Mouse (Mus musculus) liver (tissue): Measurements from ENCODE around the gene Pnpla6.

ENCODE experiments used
- DNase-seq: peaks from one replicate; pipeline ENCODE4 v3.0.0-alpha.2; 2020; ENCODE audit warnings: mixed read lengths

Pnpla6 gene

GRCm38 (mm10) chr8:3515260-3515671 lies at the start of gene Pnpla6:
TSS of gene Pnpla6 (plus strand) at chr8:3515384.
- peak; percentile 92 for DNase-seq

GRCm38 (mm10) chr8:3467006-3467885 lies 47.9 kb upstream of the Pnpla6 start, which contains the start of gene Pex11g:
TSS of gene Pex11g (minus strand) at chr8:3467680.
- DNase-seq = peak; percentile 96

GRCm38 (mm10) chr8:3467886-3468545 lies 47.2 kb upstream of the Pnpla6 start:
- DNase-seq = no peak

DNA sequence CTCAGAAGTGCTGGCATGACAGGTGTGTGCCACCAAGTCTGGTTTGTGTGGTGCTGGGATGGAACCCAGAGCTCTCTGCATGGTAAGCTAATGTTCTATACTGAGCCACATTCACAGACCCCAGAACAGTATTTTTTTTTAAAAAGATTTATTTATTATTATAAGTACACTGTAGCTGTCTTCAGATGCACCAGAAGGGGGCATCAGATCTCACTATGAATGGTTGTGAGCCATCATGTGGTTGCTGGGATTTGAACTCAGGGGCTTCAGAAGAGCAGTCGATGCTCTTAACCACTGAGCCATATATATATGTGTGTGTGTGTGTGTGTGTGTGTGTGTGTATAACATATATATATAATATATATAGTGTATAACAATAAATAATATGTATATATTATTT lies 46.3 kb upstream of the Pnpla6 start:
- no peak for DNase-seq

GRCm38 (mm10) chr8:3470562-3470961 lies 44.6 kb upstream of the Pnpla6 start, which contains the start of gene Tex45:
TSS of gene Tex45 (plus strand) at chr8:3470862.
- DNase-seq = no peak

DNA sequence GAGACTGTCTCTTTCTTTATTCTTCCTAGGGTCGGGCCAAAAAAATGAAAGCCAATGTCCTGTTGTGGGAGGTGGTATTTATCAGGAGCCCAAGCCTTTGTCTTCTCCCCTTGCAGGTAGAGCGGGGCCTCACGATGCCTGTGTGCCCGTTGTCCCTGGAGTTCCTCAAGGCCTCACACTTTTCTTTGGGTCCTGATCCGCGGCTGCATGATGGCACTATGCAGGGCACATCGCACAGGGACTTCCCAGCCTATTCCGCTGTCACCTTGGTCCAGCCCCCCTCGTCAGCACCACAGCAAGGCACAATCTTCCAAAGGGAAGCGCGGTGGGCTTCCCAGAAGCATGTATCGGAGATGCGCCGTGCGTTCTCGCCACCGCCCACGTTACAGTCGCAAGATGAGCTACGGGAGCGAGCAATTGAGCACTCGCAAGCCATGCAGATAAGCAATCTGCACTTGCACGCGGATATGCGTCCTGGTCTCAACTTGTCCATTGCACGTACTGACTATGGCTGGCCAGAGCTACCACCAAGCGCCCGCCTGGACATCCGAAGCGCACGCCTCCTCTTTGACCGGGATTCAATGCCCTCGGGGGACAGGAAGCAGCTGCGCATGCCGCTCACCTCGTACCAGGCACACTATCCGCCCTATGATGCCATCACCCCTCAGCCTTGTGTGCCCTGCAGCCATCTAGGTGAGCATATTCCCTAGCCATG lies 39.3 kb upstream of the Pnpla6 start:
- no peak for DNase-seq

DNA sequence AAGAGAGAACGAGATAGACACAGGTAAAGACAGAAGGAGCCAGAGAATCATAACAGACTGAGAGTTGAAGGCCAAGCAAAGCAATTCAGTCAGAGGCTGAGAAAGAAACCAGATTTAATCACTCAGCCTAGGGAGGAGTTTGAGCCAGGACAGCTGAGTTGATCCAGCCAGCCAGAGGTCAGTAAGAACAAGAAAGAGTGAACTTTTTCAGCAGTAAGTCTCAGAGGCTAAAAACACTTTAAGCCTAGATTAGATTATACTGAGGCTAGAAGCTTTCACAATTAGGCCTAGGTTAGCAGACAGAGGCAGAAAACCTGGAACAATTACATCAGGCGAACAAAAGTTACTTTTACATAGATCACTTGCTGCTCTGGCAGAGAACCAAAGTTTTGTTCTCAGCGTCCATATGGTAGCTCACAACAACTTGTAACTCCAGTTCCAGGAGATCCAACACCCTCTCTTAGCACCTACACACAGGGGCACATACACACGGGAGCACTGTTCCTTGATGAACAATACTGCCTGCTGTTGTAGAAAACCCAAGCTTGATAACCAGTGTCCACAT lies 34.9 kb upstream of the Pnpla6 start:
- DNase-seq = no peak

DNA sequence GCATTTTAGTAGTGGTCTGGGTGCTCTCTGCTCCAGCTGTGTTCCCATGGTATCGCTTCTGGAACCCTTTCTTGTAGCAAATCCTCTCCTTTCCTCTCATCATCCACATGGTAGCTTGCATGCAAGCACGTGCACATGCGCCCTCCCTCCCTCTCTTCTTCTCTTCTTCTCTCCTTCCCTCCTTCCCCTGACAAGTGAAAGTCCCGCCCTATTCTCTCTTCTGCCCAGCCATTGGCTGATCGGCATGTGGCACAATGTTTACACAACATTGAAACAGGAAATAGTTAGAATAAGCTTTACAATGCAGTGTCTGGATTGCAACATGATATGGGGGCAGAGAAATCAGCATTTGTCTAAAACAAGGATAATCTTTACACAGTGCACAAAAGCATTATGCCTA lies 33.6 kb upstream of the Pnpla6 start:
- DNase-seq = no peak

DNA sequence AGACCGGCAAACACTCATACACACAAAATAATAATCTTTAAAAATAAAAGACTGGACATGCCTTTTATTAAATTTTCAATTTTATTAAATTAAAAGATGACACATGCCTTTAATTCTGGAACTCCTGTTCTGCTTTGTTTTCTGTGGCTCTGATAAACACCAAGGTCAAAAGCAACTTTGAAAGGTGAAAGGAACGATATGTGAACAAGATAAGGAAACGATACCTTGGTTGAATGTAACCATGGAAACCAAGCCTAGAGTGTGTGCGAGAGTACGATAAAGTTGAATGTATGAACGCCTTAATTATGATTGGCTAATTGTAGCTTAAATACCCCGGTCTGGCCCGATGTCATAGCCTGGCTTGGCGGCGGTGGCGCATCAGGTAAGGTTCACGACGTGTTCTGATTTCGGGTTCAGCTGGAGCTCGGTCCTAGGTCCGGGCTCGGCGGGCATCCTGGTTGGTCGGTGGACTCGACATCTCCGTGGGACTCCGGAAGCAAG lies 32.9 kb upstream of the Pnpla6 start:
- DNase-seq = no peak

- no peak for DNase-seq
These were observed 31.6 kb upstream of the Pnpla6 start for GRCm38 (mm10) chr8:3483546-3483945.

DNA sequence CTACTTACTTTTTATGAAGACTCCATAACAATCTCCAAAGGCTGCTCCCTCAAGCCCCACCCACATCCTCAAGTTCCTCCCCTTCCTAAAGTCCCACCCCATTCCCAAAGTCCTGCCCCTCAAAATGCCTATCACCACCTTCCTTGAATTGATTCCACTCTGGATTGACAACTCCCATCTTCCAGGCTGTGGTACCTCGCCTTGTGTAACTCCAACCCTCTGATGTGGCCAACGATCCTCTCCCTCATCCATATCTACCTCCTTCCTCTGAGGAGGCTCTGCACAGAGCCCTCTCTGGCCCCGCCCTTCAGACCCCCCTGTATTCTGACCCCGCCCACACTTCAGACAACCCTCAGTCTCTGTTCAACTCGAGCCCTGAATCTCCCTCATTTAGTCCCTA lies 30.0 kb upstream of the Pnpla6 start:
- no peak for DNase-seq

- peak; percentile 75 for DNase-seq
These were observed 22.0 kb upstream of the Pnpla6 start, which contains the start of gene Zfp358 for GRCm38 (mm10) chr8:3492901-3493844. TSS of gene Zfp358 (plus strand) at chr8:3493138.

- DNase-seq = no peak
These were observed 21.4 kb upstream of the Pnpla6 start for GRCm38 (mm10) chr8:3493845-3494208.

GRCm38 (mm10) chr8:3495578-3496427 lies 19.4 kb upstream of the Pnpla6 start:
- DNase-seq = no peak

- DNase-seq = no peak
These were observed 18.8 kb upstream of the Pnpla6 start for GRCm38 (mm10) chr8:3496428-3496748.

DNA sequence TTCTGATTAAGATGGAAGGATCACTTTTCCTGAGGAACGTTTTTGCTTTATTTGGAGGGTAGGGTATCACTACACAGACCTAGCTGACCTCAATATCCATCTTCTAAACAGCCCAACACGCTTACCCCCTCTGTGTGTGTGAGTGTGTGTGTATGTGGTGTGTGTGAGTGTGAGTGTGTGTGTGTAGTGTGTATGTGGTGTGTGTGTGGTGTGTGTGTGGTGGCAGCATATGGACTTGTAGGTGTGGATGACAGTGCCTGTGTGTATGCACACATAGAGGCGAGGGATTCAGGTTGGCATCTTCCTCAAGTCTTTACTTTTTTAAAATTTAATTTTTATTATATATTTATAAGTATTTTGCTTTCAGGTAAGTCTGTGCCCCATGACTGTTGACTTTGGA lies 16.6 kb upstream of the Pnpla6 start:
- no peak for DNase-seq

- no peak for DNase-seq
These were observed 15.4 kb upstream of the Pnpla6 start for GRCm38 (mm10) chr8:3499751-3500150.

DNA sequence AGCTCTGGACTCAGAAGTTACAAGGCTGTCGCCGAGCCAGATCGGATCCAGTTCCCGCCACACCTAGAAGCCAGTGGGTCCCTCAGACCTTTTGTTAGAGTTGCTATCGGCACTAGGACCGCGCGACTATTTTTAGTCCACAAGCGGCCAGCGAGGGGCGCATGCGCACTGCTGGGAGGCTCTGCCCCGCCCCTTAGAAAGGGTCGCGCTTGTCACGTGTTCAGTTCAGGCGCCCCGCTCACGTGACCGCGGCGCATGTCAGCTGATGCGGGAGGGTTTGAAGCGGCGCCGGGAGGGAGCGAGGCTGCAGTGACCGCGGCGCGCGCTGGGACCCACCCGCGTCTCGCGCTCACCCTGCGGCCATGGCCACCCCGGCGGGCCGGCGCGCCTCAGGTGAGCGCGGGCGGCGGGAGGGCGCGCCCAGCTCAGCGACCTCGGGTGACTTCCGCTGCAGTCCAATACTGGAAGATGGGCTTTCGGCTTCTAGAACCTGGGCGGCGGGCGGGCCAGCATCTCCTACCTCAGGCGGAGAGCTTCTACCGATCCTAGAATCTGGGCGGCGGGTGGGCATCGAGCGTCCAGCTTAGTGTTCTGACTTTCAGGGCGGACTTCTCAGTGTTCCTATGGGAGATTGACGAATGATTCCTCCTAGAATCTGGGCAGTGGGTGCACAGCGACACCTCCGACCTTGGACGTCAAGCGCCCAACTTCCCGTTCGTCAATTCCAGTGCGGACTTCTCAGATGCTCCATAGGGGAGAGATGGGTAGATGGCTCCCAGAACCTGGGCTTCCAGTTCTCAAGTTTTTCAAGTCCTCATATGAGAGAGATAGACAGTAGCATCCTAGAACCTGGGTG lies 14.7 kb upstream of the Pnpla6 start, which contains the start of gene Mcoln1:
Mcoln1 (plus strand) TSS at position 223 of the 856 bp plus-strand sequence.
- peak; percentile 99 for DNase-seq

DNA sequence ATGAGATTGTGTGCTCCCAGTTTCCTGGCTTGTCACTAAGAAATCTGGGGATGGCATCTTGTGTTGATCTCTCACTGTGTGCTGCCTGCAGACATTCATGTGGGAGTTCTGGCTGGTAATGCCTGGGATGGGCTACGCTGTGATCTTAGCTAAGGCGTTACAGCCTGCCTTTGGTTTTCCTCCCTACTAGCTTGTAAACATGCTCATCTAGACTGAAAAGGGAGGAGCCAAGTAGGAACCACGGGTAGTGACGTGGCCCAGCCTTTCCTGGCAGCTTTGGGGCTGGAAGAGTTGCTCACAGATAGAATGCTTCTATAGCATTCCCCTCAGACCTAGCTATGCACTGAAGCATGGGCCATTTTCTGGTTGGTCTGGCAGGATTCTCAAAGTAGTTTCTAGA lies 13.0 kb upstream of the Pnpla6 start:
- DNase-seq = no peak
